Mouse (Mus musculus): ENCODE data around the gene Olfr922. TPM values are rescaled to one million over a fixed set of nuclear protein-coding genes. Genes with fewer than 3 reads are reported as not detected.

The Olfr922 gene
- total and polyA plus RNA-seq, 2 experiments from 2014 or later = not detected

- no peaks in the 10 kb centered on the region for H3K4me1 ChIP-seq (ENCODE audit: control insufficient read depth, insufficient read depth)
- ATAC-seq (ENCODE audit: insufficient read depth, low read depth) = no peak
- TF ChIP-seq EP300 (IDR thresholded peaks at IDR 0.05; ENCODE audit: low read depth) = no peak
- no peak overlapping the region for H3K27ac ChIP-seq (ENCODE audit: low read depth)
- H3K9ac ChIP-seq (replicated peaks; ENCODE audit: low read depth, low read length) = no peak overlapping the region
- H3K27me3 ChIP-seq (ENCODE audit: control insufficient read depth, insufficient read depth, low read length) = no peaks in the 10 kb centered on the region
- H3K36me3 ChIP-seq (replicated peaks; ENCODE audit: control insufficient read depth, insufficient read depth, low read length) = no peaks in the 10 kb centered on the region
- H3K9me3 ChIP-seq (replicated peaks; ENCODE audit: control insufficient read depth, low read length) = no peaks in the 10 kb centered on the region
- DNase-seq (ENCODE audit: low spot score) = no peak
- WGBS = 24% methylated on average over 2 of the region's 2 CpGs
- no peak overlapping the region for H3K4me3 ChIP-seq (ENCODE audit: low read depth, low read length)
- peak overlapping the region; percentile 25; the same call in 1 of the 2 replicates for H3K4me2 ChIP-seq (ENCODE audit: low read depth, low read length)
These were observed 18.6 kb downstream of the Olfr922 start for GRCm38 (mm10) chr9:38833027-38833426.

- no peaks in the 10 kb centered on the region for H3K36me3 ChIP-seq (replicated peaks; ENCODE audit: control insufficient read depth, insufficient read depth, low read length)
- H3K27ac ChIP-seq (ENCODE audit: low read depth) = no peak within 1 kb of the TSS
- no peak within 1 kb of the TSS for H3K4me3 ChIP-seq (ENCODE audit: low read depth, low read length)
- H3K27me3 ChIP-seq (ENCODE audit: control insufficient read depth, insufficient read depth, low read length) = no peaks in the 10 kb centered on the region
- H3K4me2 ChIP-seq (ENCODE audit: low read depth, low read length) = no peak within 1 kb of the TSS
- no peak for TF ChIP-seq EP300 (IDR thresholded peaks at IDR 0.05; ENCODE audit: low read depth)
- no peak for TF ChIP-seq CTCF (IDR thresholded peaks at IDR 0.05; ENCODE audit: low read depth)
- ATAC-seq (ENCODE audit: insufficient read depth, low read depth) (no peak), DNase-seq (ENCODE audit: low spot score) (no peak)
- no peak within 1 kb of the TSS for H3K9ac ChIP-seq (replicated peaks; ENCODE audit: low read depth, low read length)
- H3K9me3 ChIP-seq (replicated peaks; ENCODE audit: control insufficient read depth, low read length) = no peaks in the 10 kb centered on the region
- H3K4me1 ChIP-seq (ENCODE audit: control insufficient read depth, insufficient read depth) = no peaks in the 10 kb centered on the region
- WGBS = 71% methylated on average over 1 of the region's 1 CpGs
These were observed 29.7 kb downstream of the Olfr922 start, which contains the start of gene Olfr924 for GRCm38 (mm10) chr9:38844149-38844548. Gene Olfr924 (plus strand): TSS chr9:38844449.

GRCm38 (mm10) chr9:38854760-38855159 is 40.3 kb downstream of the Olfr922 start, which contains the start of gene Olfr26:
Gene Olfr26 (plus strand): TSS chr9:38855060.
- Histone ChIP-seq H3K27ac (ENCODE audit: low read depth) (no peak within 1 kb of the TSS), H3K36me3 (replicated peaks; ENCODE audit: control insufficient read depth, insufficient read depth, low read length) (no peaks in the 10 kb centered on the region), H3K4me2 (ENCODE audit: low read depth, low read length) (no peak within 1 kb of the TSS), H3K9me3 (replicated peaks; ENCODE audit: control insufficient read depth, low read length) (no peaks in the 10 kb centered on the region), H3K4me3 (ENCODE audit: low read depth, low read length) (no peak within 1 kb of the TSS), H3K4me1 (ENCODE audit: control insufficient read depth, insufficient read depth) (no peaks in the 10 kb centered on the region), H3K27me3 (ENCODE audit: control insufficient read depth, insufficient read depth, low read length) (no peaks in the 10 kb centered on the region), H3K9ac (replicated peaks; ENCODE audit: low read depth, low read length) (no peak within 1 kb of the TSS)
- no peak for TF ChIP-seq CTCF (IDR thresholded peaks at IDR 0.05; ENCODE audit: low read depth)
- TF ChIP-seq EP300 (IDR thresholded peaks at IDR 0.05; ENCODE audit: low read depth) = no peak
- no peak for DNase-seq (ENCODE audit: low spot score)
- no peak for ATAC-seq (ENCODE audit: insufficient read depth, low read depth)

Other genes with a start within 250 kb of the Olfr922 start
- gene Olfr912, start 234.4 kb upstream of the Olfr922 start, total RNA-seq (2014; rRNA removed; ENCODE audit: low replicate concordance) = not detected in 2 replicates
- not detected in 2 replicates for gene Olfr912, start 234.4 kb upstream of the Olfr922 start, polyA plus RNA-seq (2015; fragmentation: Nextera tagmentation; extraction: Ambion mirVana)
- not detected in 2 replicates for gene Olfr913, start 221.9 kb upstream of the Olfr922 start, total RNA-seq (2014; rRNA removed; ENCODE audit: low replicate concordance)
- not detected in 2 replicates for gene Olfr913, start 221.9 kb upstream of the Olfr922 start, polyA plus RNA-seq (2015; fragmentation: Nextera tagmentation; extraction: Ambion mirVana)
- not detected in 2 replicates for gene Olfr914, start 209.5 kb upstream of the Olfr922 start, total RNA-seq (2014; rRNA removed; ENCODE audit: low replicate concordance)
- not detected in 2 replicates for gene Olfr914, start 209.5 kb upstream of the Olfr922 start, polyA plus RNA-seq (2015; fragmentation: Nextera tagmentation; extraction: Ambion mirVana)
- gene Olfr916, start 154.7 kb upstream of the Olfr922 start, total RNA-seq (2014; rRNA removed; ENCODE audit: low replicate concordance) = not detected in 2 replicates
- gene Olfr916, start 154.7 kb upstream of the Olfr922 start, polyA plus RNA-seq (2015; fragmentation: Nextera tagmentation; extraction: Ambion mirVana) = not detected in 2 replicates
- not detected in 2 replicates for gene Olfr917, start 148.8 kb upstream of the Olfr922 start, total RNA-seq (2014; rRNA removed; ENCODE audit: low replicate concordance)
- gene Olfr917, start 148.8 kb upstream of the Olfr922 start, polyA plus RNA-seq (2015; fragmentation: Nextera tagmentation; extraction: Ambion mirVana) = not detected in 2 replicates
- gene Olfr918, start 140.0 kb upstream of the Olfr922 start, total RNA-seq (2014; rRNA removed; ENCODE audit: low replicate concordance) = not detected in 2 replicates
- gene Olfr918, start 140.0 kb upstream of the Olfr922 start, polyA plus RNA-seq (2015; fragmentation: Nextera tagmentation; extraction: Ambion mirVana) = not detected in 2 replicates
- gene Olfr919, start 110.9 kb upstream of the Olfr922 start, total RNA-seq (2014; rRNA removed; ENCODE audit: low replicate concordance) = not detected in 2 replicates
- gene Olfr919, start 110.9 kb upstream of the Olfr922 start, polyA plus RNA-seq (2015; fragmentation: Nextera tagmentation; extraction: Ambion mirVana) = not detected in 2 replicates
- 33.4 and 43.1 TPM in 2 replicates for gene Vwa5a, start 96.3 kb upstream of the Olfr922 start, total RNA-seq (2014; rRNA removed; ENCODE audit: low replicate concordance)
- 17.1 and 18.5 TPM in 2 replicates for gene Vwa5a, start 96.3 kb upstream of the Olfr922 start, polyA plus RNA-seq (2015; fragmentation: Nextera tagmentation; extraction: Ambion mirVana)
- 0.19 and 0.80 TPM in 2 replicates for gene Olfr920, start 62.3 kb upstream of the Olfr922 start, total RNA-seq (2014; rRNA removed; ENCODE audit: low replicate concordance)
- 0.03 and 0.04 TPM in 2 replicates for gene Olfr920, start 62.3 kb upstream of the Olfr922 start, polyA plus RNA-seq (2015; fragmentation: Nextera tagmentation; extraction: Ambion mirVana)
- gene Olfr921, start 41.5 kb upstream of the Olfr922 start, total RNA-seq (2014; rRNA removed; ENCODE audit: low replicate concordance) = not detected in 2 replicates
- gene Olfr921, start 41.5 kb upstream of the Olfr922 start, polyA plus RNA-seq (2015; fragmentation: Nextera tagmentation; extraction: Ambion mirVana) = not detected in 2 replicates
- gene Olfr923, start 11.9 kb downstream of the Olfr922 start, total RNA-seq (2014; rRNA removed; ENCODE audit: low replicate concordance) = not detected in 2 replicates
- gene Olfr923, start 11.9 kb downstream of the Olfr922 start, polyA plus RNA-seq (2015; fragmentation: Nextera tagmentation; extraction: Ambion mirVana) = not detected in 2 replicates
- not detected in 2 replicates for gene Olfr924, start 29.8 kb downstream of the Olfr922 start, total RNA-seq (2014; rRNA removed; ENCODE audit: low replicate concordance)
- gene Olfr924, start 29.8 kb downstream of the Olfr922 start, polyA plus RNA-seq (2015; fragmentation: Nextera tagmentation; extraction: Ambion mirVana) = not detected in 2 replicates
- not detected in 2 replicates for gene Olfr26, start 40.4 kb downstream of the Olfr922 start, total RNA-seq (2014; rRNA removed; ENCODE audit: low replicate concordance)
- gene Olfr26, start 40.4 kb downstream of the Olfr922 start, polyA plus RNA-seq (2015; fragmentation: Nextera tagmentation; extraction: Ambion mirVana) = not detected in 2 replicates
- not detected in 2 replicates for gene Olfr926, start 62.5 kb downstream of the Olfr922 start, total RNA-seq (2014; rRNA removed; ENCODE audit: low replicate concordance)
- not detected in 2 replicates for gene Olfr926, start 62.5 kb downstream of the Olfr922 start, polyA plus RNA-seq (2015; fragmentation: Nextera tagmentation; extraction: Ambion mirVana)
- gene Olfr930, start 115.2 kb downstream of the Olfr922 start, total RNA-seq (2014; rRNA removed; ENCODE audit: low replicate concordance) = not detected in 2 replicates
- gene Olfr930, start 115.2 kb downstream of the Olfr922 start, polyA plus RNA-seq (2015; fragmentation: Nextera tagmentation; extraction: Ambion mirVana) = not detected in 2 replicates
- gene Olfr933, start 157.7 kb downstream of the Olfr922 start, total RNA-seq (2014; rRNA removed; ENCODE audit: low replicate concordance) = not detected in 2 replicates
- not detected in 2 replicates for gene Olfr933, start 157.7 kb downstream of the Olfr922 start, polyA plus RNA-seq (2015; fragmentation: Nextera tagmentation; extraction: Ambion mirVana)
- not detected in 2 replicates for gene Olfr934, start 173.7 kb downstream of the Olfr922 start, total RNA-seq (2014; rRNA removed; ENCODE audit: low replicate concordance)
- not detected in 2 replicates for gene Olfr934, start 173.7 kb downstream of the Olfr922 start, polyA plus RNA-seq (2015; fragmentation: Nextera tagmentation; extraction: Ambion mirVana)
- not detected in 2 replicates for gene Olfr935, start 185.1 kb downstream of the Olfr922 start, total RNA-seq (2014; rRNA removed; ENCODE audit: low replicate concordance)
- not detected in 2 replicates for gene Olfr935, start 185.1 kb downstream of the Olfr922 start, polyA plus RNA-seq (2015; fragmentation: Nextera tagmentation; extraction: Ambion mirVana)
- gene Olfr146, start 208.8 kb downstream of the Olfr922 start, total RNA-seq (2014; rRNA removed; ENCODE audit: low replicate concordance) = not detected in 2 replicates
- gene Olfr146, start 208.8 kb downstream of the Olfr922 start, polyA plus RNA-seq (2015; fragmentation: Nextera tagmentation; extraction: Ambion mirVana) = not detected in 2 replicates